Mouse (Mus musculus): ENCODE results near the gene Olfr1093.

DNA sequence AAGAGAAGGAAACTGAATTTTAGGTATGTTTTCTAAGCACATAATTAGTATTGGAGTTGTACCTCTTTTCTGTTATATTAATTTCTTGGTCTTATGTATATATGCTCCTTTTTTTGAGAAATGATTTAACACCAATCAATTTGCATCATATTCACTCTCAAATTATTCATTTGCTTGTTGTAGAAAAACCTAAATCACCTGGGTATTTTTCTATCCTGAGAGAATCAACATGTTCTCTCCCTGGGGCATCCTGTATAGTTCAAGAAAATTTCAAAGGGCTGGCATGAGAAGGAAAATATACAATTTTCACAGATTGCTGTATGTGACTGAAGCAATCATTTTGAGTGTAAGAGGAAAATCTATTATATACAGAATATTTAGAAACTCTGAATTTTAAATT lies 42.1 kb downstream of the Olfr1093 start, which contains the start of gene Olfr1094:
- no peak for TF ChIP-seq POLR2A (IDR thresholded peaks at IDR 0.05; ENCODE audit: low read depth, low read length)
- TF ChIP-seq CTCF (IDR thresholded peaks at IDR 0.05; ENCODE audit: extremely low read depth, insufficient read length, insufficient replicate concordance, low read depth, low read length): no peak
